Mouse (Mus musculus) cerebellum, adult 2 months (tissue): ENCODE data around the gene Fgd2.

Source experiments
- CTCF ChIP-seq: fragments of 200-500 bp; IDR thresholded peaks from 2 replicates; pipeline ENCODE4 v1.5.1; 2011; ENCODE audit warnings: low read depth, mild to moderate bottlenecking, control low read depth, low read length, moderate library complexity, borderline replicate concordance; ENCODE audit not compliant: insufficient read depth
- POLR2A ChIP-seq: fragments of 200-500 bp; IDR thresholded peaks from 2 replicates; pipeline ENCODE4 v1.6.1; 2011; ENCODE audit warnings: low read length, control low read depth, borderline replicate concordance; ENCODE audit not compliant: insufficient read depth

DNA sequence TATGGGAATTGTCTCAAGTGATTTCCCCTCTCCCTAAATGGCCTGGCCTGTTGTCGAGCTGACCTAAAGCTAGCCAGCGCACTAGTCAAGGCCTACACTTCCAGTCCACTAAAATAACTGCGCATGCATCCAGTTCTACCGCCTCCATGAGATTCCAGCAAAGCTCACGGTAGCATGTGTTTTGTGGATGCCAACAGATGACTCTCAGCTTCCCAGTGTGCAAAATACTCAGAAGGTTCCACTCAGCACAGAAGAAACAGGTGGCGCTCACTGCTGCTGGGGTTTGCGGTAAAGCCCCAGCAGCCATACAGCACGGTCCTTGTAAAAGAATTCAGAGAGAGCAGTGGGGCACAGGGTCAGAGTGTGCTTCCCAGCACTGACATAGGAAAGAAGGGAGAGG is 49.1 kb upstream of the Fgd2 start:
- TF ChIP-seq POLR2A (no peak), CTCF (no peak)
